ENCODE assay signal across 8 mouse cellular contexts in genomic region chr2:104122505-104123378, GRCm38 (mm10). TPM values are rescaled to one million over a fixed set of nuclear protein-coding genes. Genes with fewer than 3 reads are reported as not detected.
DNase-seq lines count a peak whose midpoint lies in the region; ATAC-seq and TF ChIP-seq lines count a peak whose summit lies in the region.

Gene A930018P22Rik (plus strand): TSS chr2:104122769.

- H3K79me2 ChIP-seq in MEL (ENCODE audit: control insufficient read depth, insufficient read depth, low read length, poor library complexity), result no peaks in the 10 kb centered on the region

- TF ChIP-seq CTCF in MEL (IDR thresholded peaks at IDR 0.05 in 2 of 3, conservative IDR thresholded peaks at IDR 0.05 in 1 of 3; ENCODE audit: control insufficient read depth in 1 of 3, insufficient read depth in 1 of 3, low read depth in 2 of 3, low read length in 3 of 3, poor library complexity in 1 of 3, severe bottlenecking in 1 of 3), result no peak
- TF ChIP-seq CTCF in testis, adult 2 months (IDR thresholded peaks at IDR 0.05; ENCODE audit: control insufficient read depth, insufficient read depth, insufficient replicate concordance, low read depth, low read length), result no peak

- peaks cover 0 to 20% of the 10 kb centered on the region in 2 experiments; a peak in 2 of 4 replicates for H3K36me3 ChIP-seq in MEL (ENCODE audit: control insufficient read depth in 1 of 2, insufficient read depth in 2 of 2, low read length in 2 of 2)
- H3K36me3 ChIP-seq in forebrain, embryonic 16.5 days (ENCODE audit: control insufficient read depth, insufficient read depth), result no peaks in the 10 kb centered on the region
- H3K36me3 ChIP-seq in neural tube, embryonic 14.5 days (ENCODE audit: control insufficient read depth, insufficient read depth, low read length), result no peaks in the 10 kb centered on the region
- H3K36me3 ChIP-seq in testis, adult 2 months (ENCODE audit: control insufficient read depth, insufficient read depth, low read length), result no peaks in the 10 kb centered on the region

- under 1% methylated on average over 68 of the region's 74 CpGs for WGBS in forebrain, embryonic 16.5 days
- WGBS in neural tube, embryonic 14.5 days, result under 1% methylated on average over 57 of the region's 74 CpGs

- peak; percentile 92 for DNase-seq in MEL (ENCODE audit: low read depth, low spot score)
- DNase-seq in cerebellum, adult 18-20 months, result peak; percentile 90 to 92
- DNase-seq in heart, postnatal 36 days, result peak; percentile 92 to 95
- DNase-seq in layer of hippocampus, adult 18-20 months (ENCODE audit: low spot score in 2 of 2), result peak; percentile 81 to 90
- DNase-seq in lung, adult 18-20 months, result peak; percentile 89 to 90

- H3K9me3 ChIP-seq in MEL (replicated peaks; ENCODE audit: insufficient read depth, low read length), result no peaks in the 10 kb centered on the region
- no peaks in the 10 kb centered on the region for H3K9me3 ChIP-seq in forebrain, embryonic 16.5 days (ENCODE audit: control insufficient read depth, low read length)
- H3K9me3 ChIP-seq in neural tube, embryonic 14.5 days (ENCODE audit: control insufficient read depth, low read length), result no peaks in the 10 kb centered on the region

- intact Hi-C loops in heart, postnatal 36 days (cut with DNase I), result loop anchor here (2.0 to 5.0 kb wide), 3 partner anchors 26 to 370 kb away; partner anchors contain the start of gene Hipk3

- no peak for TF ChIP-seq EP300 in MEL (IDR thresholded peaks at IDR 0.05; ENCODE audit: low read depth in 1 of 2, low read length in 2 of 2)

- H3K27me3 ChIP-seq in MEL (ENCODE audit: control insufficient read depth in 1 of 2, insufficient read depth in 2 of 2, low read length in 2 of 2), result peaks cover 7 to 28% of the 10 kb centered on the region in 2 experiments
- H3K27me3 ChIP-seq in forebrain, embryonic 16.5 days (replicated peaks; ENCODE audit: control insufficient read depth, insufficient read depth, low read length), result no peaks in the 10 kb centered on the region; the same call in 1 of the 2 replicates
- no peaks in the 10 kb centered on the region for H3K27me3 ChIP-seq in neural tube, embryonic 14.5 days (ENCODE audit: control insufficient read depth, insufficient read depth, low read length)
- H3K27me3 ChIP-seq in testis, adult 2 months (ENCODE audit: control insufficient read depth, insufficient read depth, low read length), result no peaks in the 10 kb centered on the region

- peak within 1 kb of the TSS; percentile 77 for H3K9ac ChIP-seq in MEL (ENCODE audit: control insufficient read depth, low read depth, low read length, poor library complexity, severe bottlenecking)
- peak within 1 kb of the TSS; percentile 71 for H3K9ac ChIP-seq in forebrain, embryonic 16.5 days (replicated peaks; ENCODE audit: low read depth, low read length)
- H3K9ac ChIP-seq in neural tube, embryonic 14.5 days (replicated peaks; ENCODE audit: low read depth, low read length), result peak within 1 kb of the TSS; percentile 76

- TF ChIP-seq RAD21 in MEL (IDR thresholded peaks at IDR 0.05; ENCODE audit: low read depth, low read length), result no peak

- peak within 1 kb of the TSS; percentile 97 for H3K27ac ChIP-seq in MEL (ENCODE audit: control insufficient read depth, low read depth, low read length)
- no peak within 1 kb of the TSS for H3K27ac ChIP-seq in forebrain, embryonic 16.5 days (ENCODE audit: low read length)
- no peak within 1 kb of the TSS for H3K27ac ChIP-seq in neural tube, embryonic 14.5 days (ENCODE audit: low read depth, low read length)
- H3K27ac ChIP-seq in testis, adult 2 months (ENCODE audit: control insufficient read depth, insufficient read depth, low read depth, low read length), result peak within 1 kb of the TSS; percentile 78

- H3K4me1 ChIP-seq in MEL (ENCODE audit: control insufficient read depth in 1 of 2, insufficient read depth in 2 of 2, low read length in 2 of 2), result peaks cover 12 to 19% of the 10 kb centered on the region in 2 experiments
- H3K4me1 ChIP-seq in forebrain, embryonic 16.5 days (replicated peaks; ENCODE audit: control insufficient read depth, insufficient read depth, low read length), result peaks cover 6% of the 10 kb centered on the region
- H3K4me1 ChIP-seq in neural tube, embryonic 14.5 days (ENCODE audit: control insufficient read depth, insufficient read depth, low read length), result no peaks in the 10 kb centered on the region
- peaks cover 11% of the 10 kb centered on the region for H3K4me1 ChIP-seq in testis, adult 2 months (ENCODE audit: control insufficient read depth, insufficient read depth, low read length)

- H3K4me2 ChIP-seq in forebrain, embryonic 16.5 days (ENCODE audit: low read length), result peak within 1 kb of the TSS; percentile 97
- peak within 1 kb of the TSS; percentile 91 for H3K4me2 ChIP-seq in neural tube, embryonic 14.5 days (ENCODE audit: low read depth, low read length)

- TF ChIP-seq POLR2A in MEL (IDR thresholded peaks at IDR 0.05; ENCODE audit: control insufficient read depth in 1 of 2, insufficient read depth in 1 of 2, low read depth in 1 of 2, low read length in 2 of 2, poor library complexity in 1 of 2), result peak; percentile 43 to 49; a peak in 1 of 4 replicates
- TF ChIP-seq POLR2A in testis, adult 2 months (IDR thresholded peaks at IDR 0.05; ENCODE audit: control insufficient read depth, low read depth, low read length), result peak; percentile 72

- ATAC-seq in forebrain, embryonic 16.5 days, result peak; percentile 97
- ATAC-seq in neural tube, embryonic 14.5 days (ENCODE audit: low read depth), result peak; percentile 93

- H3K4me3 ChIP-seq in MEL (ENCODE audit: control insufficient read depth in 1 of 2, insufficient read depth in 1 of 2, low read depth in 2 of 2, low read length in 2 of 2), result peak within 1 kb of the TSS; percentile 72 to 92
- H3K4me3 ChIP-seq in forebrain, embryonic 16.5 days (replicated peaks; ENCODE audit: low read length), result peak within 1 kb of the TSS; percentile 80
- H3K4me3 ChIP-seq in neural tube, embryonic 14.5 days (ENCODE audit: low read depth, low read length), result peak within 1 kb of the TSS; percentile 71
- peak within 1 kb of the TSS; percentile 87 for H3K4me3 ChIP-seq in testis, adult 2 months (ENCODE audit: control insufficient read depth, low read depth, low read length)

TF ChIP-seq in MEL, 35 proteins besides CTCF, POLR2A, EP300 and RAD21:
- TF ChIP-seq MAZ (IDR thresholded peaks at IDR 0.05; ENCODE audit: low read depth, low read length) (peak; percentile 68; the same call in 1 of the 2 replicates), NELFE (IDR thresholded peaks at IDR 0.05; ENCODE audit: low read depth, low read length) (peak; percentile 46), TCF12 (IDR thresholded peaks at IDR 0.05; ENCODE audit: low read depth, low read length) (0 out of 2 replicates have a peak, but pooled peaks have one; percentile 12), NRF1 (IDR thresholded peaks at IDR 0.05; ENCODE audit: insufficient read depth, low read depth, low read length, poor library complexity, severe bottlenecking) (peak; percentile 61), MXI1 (IDR thresholded peaks at IDR 0.05; ENCODE audit: low read depth, low read length) (no peak; the same call in 1 of the 2 replicates), GATA1 (IDR thresholded peaks at IDR 0.05; ENCODE audit: low read depth, low read length) (no peak)

RNA-seq across cellular contexts. Expression of gene A930018P22Rik, which starts in this region (rescaled TPM):
- total RNA-seq in MEL (2012; rRNA removed), result not detected in 2 replicates
- not detected for polyA plus RNA-seq in MEL (2012; ENCODE audit: insufficient read depth in 1 of 2, insufficient read length in 2 of 2, low read depth in 1 of 2, low replicate concordance in 2 of 2, missing spikeins in 1 of 2)
- polyA plus RNA-seq in forebrain, embryonic 16.5 days (2015; fragmentation: Nextera tagmentation; extraction: Ambion mirVana), result not detected in 2 replicates
- total RNA-seq in heart, postnatal 36 days (2021), result under 1 TPM; 0.64 to 0.79 TPM
- total RNA-seq in layer of hippocampus, adult 18-20 months (2021), result under 1 TPM in 1 of 2 experiments, not detected in 1; 0.40 TPM
- polyA plus RNA-seq in neural tube, embryonic 14.5 days (2014; fragmentation: Nextera tagmentation; extraction: Ambion mirVana), result not detected in 2 replicates
- polyA plus RNA-seq in testis, adult 2 months (2012; rRNA removed), result 33.9 and 48.2 TPM in 2 replicates

Comparison
In these comparisons a context has a peak if more than half of its experiments do, and no peak if none do; other contexts are left out.
1. RNA of gene A930018P22Rik (polyA plus RNA-seq): 33.9 to 48.2 TPM in testis, adult 2 months; not detected in MEL, not detected in forebrain, embryonic 16.5 days and not detected in neural tube, embryonic 14.5 days; every median in the first group is over 10 times any median in the second.
2. Peak in DNase-seq, H3K4me3 ChIP-seq, H3K27ac ChIP-seq and H3K9ac ChIP-seq in MEL; RNA of the gene not detected or under 1 TPM.
3. Peak in ATAC-seq, H3K4me3 ChIP-seq, H3K9ac ChIP-seq and H3K4me2 ChIP-seq in forebrain, embryonic 16.5 days; RNA of the gene not detected or under 1 TPM.
4. Peak in DNase-seq in heart, postnatal 36 days; RNA of the gene not detected or under 1 TPM.
5. Peak in DNase-seq in layer of hippocampus, adult 18-20 months; RNA of the gene not detected or under 1 TPM.
6. Peak in ATAC-seq, H3K4me3 ChIP-seq, H3K9ac ChIP-seq and H3K4me2 ChIP-seq in neural tube, embryonic 14.5 days; RNA of the gene not detected or under 1 TPM.
7. Peak in every context shown above with its lines, with median percentiles within 50 percentile points of each other: DNase-seq, H3K4me3 ChIP-seq and H3K9ac ChIP-seq.